Mouse (Mus musculus): ENCODE data around the gene Ippk. TPM values are rescaled to one million over a fixed set of nuclear protein-coding genes. Genes with fewer than 3 reads are reported as not detected.

Ippk gene
- polyA plus RNA-seq, 1 experiment from 2014 or later = 18.3 TPM

DNA sequence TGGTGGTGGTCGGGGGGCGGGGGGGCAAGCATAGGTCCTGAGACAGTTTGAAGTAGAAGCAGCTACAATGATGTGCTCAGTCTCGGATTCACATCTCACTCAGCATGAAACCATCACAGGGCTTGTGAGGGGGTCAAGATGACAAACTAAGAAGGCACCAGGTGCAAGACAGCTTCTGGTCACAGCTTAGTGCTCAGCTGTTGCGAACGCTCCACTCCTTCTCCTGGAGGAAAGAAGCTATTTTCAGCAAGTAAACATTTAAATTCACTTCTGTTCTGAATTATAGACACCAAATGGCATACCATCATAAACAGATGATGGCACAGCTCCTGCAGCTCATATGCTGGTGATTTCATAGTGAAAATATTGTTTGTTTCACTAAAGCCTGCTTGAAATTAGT is 64.3 kb downstream of the Ippk start:
- H3K9ac ChIP-seq (ENCODE audit: low read length) = no peak overlapping the region
- no peaks in the 10 kb centered on the region for H3K27me3 ChIP-seq (ENCODE audit: control insufficient read depth, insufficient read depth, low read length)
- WGBS = 89% methylated on average over 5 of the region's 5 CpGs
- no peaks in the 10 kb centered on the region for H3K4me1 ChIP-seq (ENCODE audit: control insufficient read depth, insufficient read depth, low read length)
- H3K27ac ChIP-seq (ENCODE audit: low read depth, low read length) = no peak overlapping the region
- H3K36me3 ChIP-seq (ENCODE audit: control insufficient read depth, insufficient read depth, low read length) = no peaks in the 10 kb centered on the region
- no peak for DNase-seq (ENCODE audit: low spot score, missing footprints)
- no peak overlapping the region for H3K4me3 ChIP-seq (ENCODE audit: low read depth, low read length)
- H3K4me2 ChIP-seq = no peak overlapping the region
- ATAC-seq (ENCODE audit: low FRiP score) = no peak
- no peaks in the 10 kb centered on the region for H3K9me3 ChIP-seq (ENCODE audit: control insufficient read depth, low read length)

DNA sequence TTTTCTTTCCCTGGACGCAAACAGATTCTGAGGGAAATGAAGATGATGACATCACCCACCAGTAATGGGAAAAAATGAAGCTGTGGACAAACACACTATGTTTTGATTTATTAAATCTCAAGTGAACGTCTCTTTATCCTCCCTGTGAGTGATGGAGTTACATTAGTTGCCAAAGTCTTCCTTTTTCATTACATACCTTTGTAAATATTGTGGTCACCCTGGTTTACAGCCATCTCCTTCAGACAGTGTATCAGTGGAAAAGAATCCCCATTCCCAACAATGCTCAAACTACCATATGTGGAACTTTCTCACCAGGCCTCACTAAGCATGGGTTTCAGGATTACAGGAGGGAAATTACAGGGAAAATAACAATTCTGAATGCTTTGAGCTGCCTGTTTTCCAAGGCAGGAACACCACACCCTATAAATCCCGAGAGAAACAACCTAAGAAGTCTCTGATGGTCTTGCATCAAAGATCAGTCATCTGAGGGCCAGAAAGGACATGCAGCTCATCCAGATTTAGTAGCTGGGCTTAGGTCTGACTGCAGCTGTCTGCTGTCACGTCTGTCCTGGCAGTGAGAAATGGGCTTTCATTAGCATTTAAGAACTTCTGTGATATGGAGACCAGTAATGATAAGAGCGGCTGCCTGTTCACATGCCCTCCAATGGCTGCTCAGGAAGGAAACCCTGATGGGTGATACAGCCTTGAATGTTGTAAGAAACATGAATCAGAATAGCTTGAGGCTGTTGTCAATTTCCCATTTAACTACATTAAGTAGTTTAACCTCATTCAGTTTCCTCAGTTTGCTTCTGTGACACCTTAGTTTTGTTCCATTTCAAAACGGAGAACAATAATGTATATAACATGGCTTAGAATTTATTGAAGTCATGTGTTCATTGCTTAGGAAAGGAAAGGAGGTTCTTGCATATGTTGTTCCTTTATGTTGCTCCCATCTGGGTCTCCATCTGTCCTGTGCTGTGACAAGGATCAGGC is 71.6 kb downstream of the Ippk start, which contains the start of gene Tes3-ps:
Gene Tes3-ps, plus strand, starts transcription at position 943 of the 993 bp plus-strand sequence.
- H3K4me2 ChIP-seq = no peak within 1 kb of the TSS
- no peaks in the 10 kb centered on the region for H3K4me1 ChIP-seq (ENCODE audit: control insufficient read depth, insufficient read depth, low read length)
- no peaks in the 10 kb centered on the region for H3K27me3 ChIP-seq (ENCODE audit: control insufficient read depth, insufficient read depth, low read length)
- whole genome bisulfite sequencing = 85% methylated on average over 6 of the region's 6 CpGs
- H3K4me3 ChIP-seq (ENCODE audit: low read depth, low read length) = no peak within 1 kb of the TSS
- H3K27ac ChIP-seq (ENCODE audit: low read depth, low read length) = no peak within 1 kb of the TSS
- DNase-seq (ENCODE audit: low spot score, missing footprints) (no peak), ATAC-seq (ENCODE audit: low FRiP score) (no peak)
- H3K9ac ChIP-seq (ENCODE audit: low read length) = no peak within 1 kb of the TSS
- no peaks in the 10 kb centered on the region for H3K36me3 ChIP-seq (ENCODE audit: control insufficient read depth, insufficient read depth, low read length)
- H3K9me3 ChIP-seq (ENCODE audit: control insufficient read depth, low read length) = no peaks in the 10 kb centered on the region

DNA sequence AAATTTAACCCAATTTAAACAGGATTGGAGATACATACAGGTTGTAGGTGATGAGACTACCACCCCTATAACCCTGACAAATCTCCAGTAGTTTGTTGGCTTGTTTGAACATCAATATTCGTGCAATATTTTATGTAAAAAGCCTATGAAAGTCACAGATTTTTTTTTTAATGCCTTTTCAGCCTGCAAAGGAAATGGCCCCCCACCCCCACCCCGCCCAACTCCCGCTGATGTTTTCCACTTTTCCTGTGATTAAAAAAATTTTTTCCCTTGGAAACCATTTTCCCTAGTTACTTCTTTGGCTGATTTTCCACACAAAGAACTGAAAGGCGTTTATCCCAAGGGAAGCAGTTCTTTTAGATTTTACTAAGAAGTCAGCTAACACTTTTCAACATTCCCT is 83.5 kb downstream of the Ippk start, which contains the start of gene Ecm2:
Gene Ecm2, plus strand, starts transcription at position 301 of the 400 bp plus-strand sequence.
- Histone ChIP-seq H3K27ac (ENCODE audit: low read depth, low read length) (no peak within 1 kb of the TSS), H3K4me3 (ENCODE audit: low read depth, low read length) (no peak within 1 kb of the TSS), H3K4me2 (no peak within 1 kb of the TSS), H3K4me1 (ENCODE audit: control insufficient read depth, insufficient read depth, low read length) (peaks cover 4% of the 10 kb centered on the region), H3K27me3 (ENCODE audit: control insufficient read depth, insufficient read depth, low read length) (no peaks in the 10 kb centered on the region), H3K9ac (ENCODE audit: low read length) (no peak within 1 kb of the TSS), H3K36me3 (ENCODE audit: control insufficient read depth, insufficient read depth, low read length) (no peaks in the 10 kb centered on the region), H3K9me3 (ENCODE audit: control insufficient read depth, low read length) (no peaks in the 10 kb centered on the region)
- WGBS = 36% methylated on average over 4 of the region's 4 CpGs
- ATAC-seq (ENCODE audit: low FRiP score) (no peak), DNase-seq (ENCODE audit: low spot score, missing footprints) (no peak)

DNA sequence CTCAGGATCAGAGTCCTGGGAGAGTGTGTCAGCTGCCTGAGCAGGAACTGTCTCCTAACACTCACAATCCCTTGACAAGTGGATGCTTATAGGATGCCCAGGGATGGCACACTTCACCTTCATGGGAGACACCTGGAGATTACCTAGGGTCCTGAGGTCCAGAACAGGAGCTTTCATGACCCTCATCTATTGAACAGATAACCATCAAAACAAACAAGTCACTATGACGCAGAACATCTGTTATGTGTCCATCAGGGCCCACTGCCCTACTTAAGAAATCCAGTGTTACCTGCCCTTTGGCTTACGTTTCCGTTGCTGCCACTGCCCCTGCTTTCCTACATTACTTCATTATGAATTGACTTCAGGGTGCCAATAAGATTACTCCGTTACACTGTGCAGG is 84.7 kb downstream of the Ippk start:
- H3K9me3 ChIP-seq (ENCODE audit: control insufficient read depth, low read length) = no peaks in the 10 kb centered on the region
- no peaks in the 10 kb centered on the region for H3K27me3 ChIP-seq (ENCODE audit: control insufficient read depth, insufficient read depth, low read length)
- H3K36me3 ChIP-seq (ENCODE audit: control insufficient read depth, insufficient read depth, low read length) = no peaks in the 10 kb centered on the region
- WGBS = 85% methylated on average over 4 of the region's 4 CpGs
- ATAC-seq (ENCODE audit: low FRiP score) (no peak), DNase-seq (ENCODE audit: low spot score, missing footprints) (no peak)
- no peak overlapping the region for H3K4me3 ChIP-seq (ENCODE audit: low read depth, low read length)
- H3K9ac ChIP-seq (ENCODE audit: low read length) = no peak overlapping the region
- H3K4me2 ChIP-seq = no peak overlapping the region
- H3K4me1 ChIP-seq (ENCODE audit: control insufficient read depth, insufficient read depth, low read length) = peaks cover 4% of the 10 kb centered on the region
- no peak overlapping the region for H3K27ac ChIP-seq (ENCODE audit: low read depth, low read length)

DNA sequence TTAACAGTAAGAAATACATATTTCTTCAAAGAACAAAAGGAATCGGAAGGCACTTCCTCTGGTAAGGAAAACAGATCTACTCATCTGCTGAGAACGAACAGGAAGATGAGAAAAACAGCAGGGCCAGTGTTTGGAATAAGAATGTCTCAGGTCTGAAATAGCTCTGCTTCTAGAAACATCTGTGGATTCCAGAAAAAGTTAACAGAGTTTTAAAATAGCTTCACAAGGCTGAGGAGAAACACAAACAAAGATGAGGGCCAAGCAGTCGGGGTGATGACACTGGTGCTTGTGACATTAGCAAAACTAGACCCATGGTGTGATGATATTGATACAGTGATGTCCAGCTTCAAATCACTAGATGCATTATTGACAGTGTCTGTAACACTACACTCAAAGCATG is 86.1 kb downstream of the Ippk start:
- peaks cover 4% of the 10 kb centered on the region for H3K4me1 ChIP-seq (ENCODE audit: control insufficient read depth, insufficient read depth, low read length)
- no peaks in the 10 kb centered on the region for H3K36me3 ChIP-seq (ENCODE audit: control insufficient read depth, insufficient read depth, low read length)
- H3K9me3 ChIP-seq (ENCODE audit: control insufficient read depth, low read length) = no peaks in the 10 kb centered on the region
- 81% methylated on average over 3 of the region's 3 CpGs for WGBS
- ATAC-seq (ENCODE audit: low FRiP score) = no peak
- no peak overlapping the region for H3K4me2 ChIP-seq
- no peak for DNase-seq (ENCODE audit: low spot score, missing footprints)
- no peaks in the 10 kb centered on the region for H3K27me3 ChIP-seq (ENCODE audit: control insufficient read depth, insufficient read depth, low read length)
- no peak overlapping the region for H3K9ac ChIP-seq (ENCODE audit: low read length)
- H3K4me3 ChIP-seq (ENCODE audit: low read depth, low read length) = no peak overlapping the region
- no peak overlapping the region for H3K27ac ChIP-seq (ENCODE audit: low read depth, low read length)

Other genes starting within 250 kb of the Ippk start
- 17.5 TPM in 2 replicates for gene Ninj1, start 233.8 kb upstream of the Ippk start, polyA plus RNA-seq (2014; fragmentation: Nextera tagmentation; extraction: Ambion mirVana)
- 17.1 and 18.0 TPM in 2 replicates for gene Card19, start 205.2 kb upstream of the Ippk start, polyA plus RNA-seq (2014; fragmentation: Nextera tagmentation; extraction: Ambion mirVana)
- 0.81 and 1.1 TPM in 2 replicates for gene Susd3, start 172.5 kb upstream of the Ippk start, polyA plus RNA-seq (2014; fragmentation: Nextera tagmentation; extraction: Ambion mirVana)
- 0.74 and 0.77 TPM in 2 replicates for gene Fgd3, start 100.9 kb upstream of the Ippk start, polyA plus RNA-seq (2014; fragmentation: Nextera tagmentation; extraction: Ambion mirVana)
- 24.8 and 25.3 TPM in 2 replicates for gene Bicd2, start 79.7 kb upstream of the Ippk start, polyA plus RNA-seq (2014; fragmentation: Nextera tagmentation; extraction: Ambion mirVana)
- gene Tes3-ps, start 72.1 kb downstream of the Ippk start, polyA plus RNA-seq (2014; fragmentation: Nextera tagmentation; extraction: Ambion mirVana) = 0.61 and 0.62 TPM in 2 replicates
- gene Ecm2, start 83.6 kb downstream of the Ippk start, polyA plus RNA-seq (2014; fragmentation: Nextera tagmentation; extraction: Ambion mirVana) = 0.55 and 1.2 TPM in 2 replicates
- 0.05 and 0.66 TPM in 2 replicates for gene Aspn, start 123.2 kb downstream of the Ippk start, polyA plus RNA-seq (2014; fragmentation: Nextera tagmentation; extraction: Ambion mirVana)
- gene Omd, start 161.2 kb downstream of the Ippk start, polyA plus RNA-seq (2014; fragmentation: Nextera tagmentation; extraction: Ambion mirVana) = 0.32 and 0.38 TPM in 2 replicates
- 10.2 and 12.4 TPM in 2 replicates for gene Ogn, start 186.8 kb downstream of the Ippk start, polyA plus RNA-seq (2014; fragmentation: Nextera tagmentation; extraction: Ambion mirVana)
- gene Cenpp, start 231.5 kb downstream of the Ippk start, polyA plus RNA-seq (2014; fragmentation: Nextera tagmentation; extraction: Ambion mirVana) = 40.7 and 45.1 TPM in 2 replicates
- 24.0 and 24.1 TPM in 2 replicates for gene Nol8, start 231.8 kb downstream of the Ippk start, polyA plus RNA-seq (2014; fragmentation: Nextera tagmentation; extraction: Ambion mirVana)